Mouse (Mus musculus) intestine, postnatal 0 days (tissue): ENCODE data around the gene Nmb. TPM values are rescaled to one million over a fixed set of nuclear protein-coding genes. Genes with fewer than 3 reads are reported as not detected.

Source experiments
- ATAC-seq: fragments of 200-750 bp; cut with Nextera tagmentation; 2 replicates; pipeline ENCODE4 v1.8.0; 2017; ENCODE audit warnings: mild to moderate bottlenecking, moderate TSS enrichment, moderate library complexity
- H3K27ac ChIP-seq: fragments of 300-500 bp; sonication (generic); 2 replicates; pipeline ENCODE4 v1.5.1; 2014; ENCODE audit warnings: mild to moderate bottlenecking, low read depth, low read length, moderate library complexity
- H3K27me3 ChIP-seq: fragments of 300-500 bp; sonication (generic); replicated peaks from 2 replicates; pipeline ENCODE4 v1.6.1; 2014; ENCODE audit warnings: low read length, mixed read lengths; ENCODE audit not compliant: control insufficient read depth, insufficient read depth
- H3K36me3 ChIP-seq: fragments of 300-500 bp; sonication (generic); 2 replicates; pipeline ENCODE4 v1.6.1; 2014; ENCODE audit warnings: mild to moderate bottlenecking, moderate library complexity; ENCODE audit not compliant: control insufficient read depth, insufficient read depth
- H3K4me1 ChIP-seq: fragments of 300-500 bp; sonication (generic); replicated peaks from 2 replicates; pipeline ENCODE4 v1.6.1; 2014; ENCODE audit warnings: antibody characterized with exemption, low read length, mixed read lengths; ENCODE audit not compliant: control insufficient read depth, insufficient read depth
- H3K4me2 ChIP-seq: fragments of 300-500 bp; sonication (generic); replicated peaks from 2 replicates; pipeline ENCODE4 v1.6.1; 2014; ENCODE audit warnings: low read depth, mild to moderate bottlenecking, moderate library complexity
- H3K4me3 ChIP-seq: fragments of 300-500 bp; sonication (generic); 2 replicates; pipeline ENCODE4 v1.5.1; 2014; ENCODE audit warnings: low read depth, low read length
- H3K9ac ChIP-seq: fragments of 300-500 bp; sonication (generic); 2 replicates; pipeline ENCODE4 v1.6.1; 2014; ENCODE audit warnings: mild to moderate bottlenecking, low read depth, low read length
- H3K9me3 ChIP-seq: fragments of 300-500 bp; sonication (generic); 2 replicates; pipeline ENCODE4 v1.6.1; 2016; ENCODE audit warnings: mixed run types; ENCODE audit not compliant: control insufficient read depth
- CTCF ChIP-seq: sonication (generic); IDR thresholded peaks from 2 replicates; pipeline ENCODE4 v1.5.1; 2016; ENCODE audit warnings: low read depth, mild to moderate bottlenecking, control low read depth, antibody characterized with exemption, moderate library complexity
- WGBS: fragments of 180-500 bp; shearing (Covaris S2); extraction: QIAGEN DNeasy Blood & Tissue Kit; methylation state at CpG from one replicate; pipeline ENCODE4 v1.1.7; 2014; 5-methylcytosine and 5-hydroxymethylcytosine counted together
- polyA plus RNA-seq: library from polyadenylated mRNA; unstranded; fragments of >200 nt; fragmentation: Nextera tagmentation; extraction: Ambion mirVana; gene quantifications from 2 replicates; pipeline ENCODE4 v1.2.1, GENCODE M21; 2015

Gene Nmb
- polyA plus RNA-seq, 1 experiment from 2014 or later = 2.1 TPM

- no peak for TF ChIP-seq CTCF
- H3K4me3 ChIP-seq = peak within 1 kb of the TSS; percentile 76
- H3K27me3 ChIP-seq = no peaks in the 10 kb centered on the region
- WGBS = under 1% methylated on average over 36 of the region's 36 CpGs
- H3K4me2 ChIP-seq = peak within 1 kb of the TSS; percentile 80
- ATAC-seq = peak; percentile 92
- peak within 1 kb of the TSS; percentile 63 for H3K27ac ChIP-seq
- peaks cover 21% of the 10 kb centered on the region; the same call in 1 of the 2 replicates for H3K36me3 ChIP-seq
- peak within 1 kb of the TSS; percentile 65 for H3K9ac ChIP-seq
- no peaks in the 10 kb centered on the region for H3K9me3 ChIP-seq
- 0 out of 2 replicates have a peak, but pooled peaks cover 2% of the 10 kb centered on the region for H3K4me1 ChIP-seq
Observed at GRCm38 (mm10) chr7:80900944-80901501, 3.9 kb downstream of the Nmb start, which contains the start of gene Wdr73. Gene Wdr73, minus strand, starts transcription at chr7:80901269.

GRCm38 (mm10) chr7:80897721-80898120 is 7.2 kb downstream of the Nmb start:
- no peak for TF ChIP-seq CTCF
- Histone ChIP-seq H3K27ac (no peak overlapping the region), H3K4me2 (no peak overlapping the region), H3K27me3 (no peaks in the 10 kb centered on the region), H3K9ac (no peak overlapping the region), H3K9me3 (no peaks in the 10 kb centered on the region), H3K4me1 (no peaks in the 10 kb centered on the region), H3K36me3 (peaks cover 45% of the 10 kb centered on the region), H3K4me3 (no peak overlapping the region)
- ATAC-seq = no peak
- WGBS = 84% methylated on average over 4 of the region's 4 CpGs

DNA sequence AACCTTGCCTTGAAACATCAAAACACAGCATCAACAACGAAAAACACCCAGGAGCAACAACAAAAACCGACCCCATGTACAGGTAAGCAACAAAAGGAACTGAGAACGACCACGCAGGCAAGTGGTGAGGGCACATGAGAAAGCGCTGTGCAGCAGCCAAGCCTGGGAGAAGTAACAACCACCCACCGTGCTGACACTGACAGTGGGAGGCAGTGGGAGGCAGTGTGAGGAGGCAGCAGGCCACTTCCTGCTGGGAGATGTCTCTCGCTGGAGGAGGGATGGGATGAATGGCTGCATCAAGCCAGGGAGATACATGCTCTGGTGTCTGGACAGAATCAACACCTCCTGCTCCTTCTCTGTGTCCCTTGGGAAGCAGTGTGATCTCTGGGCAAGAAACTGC is 7.7 kb downstream of the Nmb start:
- no peak for ATAC-seq
- no peak overlapping the region for H3K9ac ChIP-seq
- no peak overlapping the region for H3K4me3 ChIP-seq
- H3K27ac ChIP-seq = no peak overlapping the region
- TF ChIP-seq CTCF = no peak
- H3K36me3 ChIP-seq = peaks cover 51% of the 10 kb centered on the region
- H3K4me2 ChIP-seq = no peak overlapping the region
- H3K9me3 ChIP-seq = no peaks in the 10 kb centered on the region
- WGBS = 91% methylated on average over 7 of the region's 7 CpGs
- H3K4me1 ChIP-seq = no peaks in the 10 kb centered on the region
- no peaks in the 10 kb centered on the region for H3K27me3 ChIP-seq

GRCm38 (mm10) chr7:80894815-80895519 is 9.9 kb downstream of the Nmb start:
- H3K4me1 ChIP-seq = no peaks in the 10 kb centered on the region
- no peaks in the 10 kb centered on the region for H3K9me3 ChIP-seq
- 93% methylated on average over 14 of the region's 14 CpGs for WGBS
- no peaks in the 10 kb centered on the region for H3K27me3 ChIP-seq
- no peak overlapping the region for H3K4me2 ChIP-seq
- ATAC-seq = no peak
- no peak overlapping the region for H3K4me3 ChIP-seq
- H3K9ac ChIP-seq = no peak overlapping the region
- peaks cover 65% of the 10 kb centered on the region for H3K36me3 ChIP-seq
- H3K27ac ChIP-seq = no peak overlapping the region
- no peak for TF ChIP-seq CTCF

- no peaks in the 10 kb centered on the region for H3K9me3 ChIP-seq
- no peak overlapping the region for H3K9ac ChIP-seq
- no peak for ATAC-seq
- TF ChIP-seq CTCF = no peak
- H3K4me1 ChIP-seq = no peaks in the 10 kb centered on the region
- H3K36me3 ChIP-seq = peaks cover 65% of the 10 kb centered on the region
- 85% methylated on average over 7 of the region's 7 CpGs for WGBS
- no peak overlapping the region for H3K4me3 ChIP-seq
- no peak overlapping the region for H3K27ac ChIP-seq
- no peaks in the 10 kb centered on the region for H3K27me3 ChIP-seq
- no peak overlapping the region for H3K4me2 ChIP-seq
Observed at GRCm38 (mm10) chr7:80894196-80894595, 10.7 kb downstream of the Nmb start.

DNA sequence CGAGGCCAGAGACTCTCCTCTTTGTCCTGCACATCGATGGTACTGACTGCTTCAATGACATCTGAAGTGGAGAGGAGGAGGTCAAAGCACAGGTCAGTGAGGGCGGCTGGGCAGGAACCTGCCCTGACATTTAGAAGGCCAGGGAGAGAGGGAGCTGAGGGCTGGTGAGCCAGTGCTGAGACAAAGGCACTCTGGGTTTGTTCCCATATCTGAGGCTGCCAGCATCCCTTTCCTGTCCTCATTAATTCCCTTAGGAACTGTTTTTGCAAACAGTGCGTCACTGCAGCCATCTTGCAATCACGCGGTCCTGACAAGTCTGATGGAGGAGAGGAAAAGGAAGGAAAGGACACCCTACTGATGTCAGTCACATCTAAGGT is 11.1 kb downstream of the Nmb start:
- H3K27me3 ChIP-seq = no peaks in the 10 kb centered on the region
- ATAC-seq = no peak
- no peaks in the 10 kb centered on the region for H3K9me3 ChIP-seq
- no peak for TF ChIP-seq CTCF
- no peak overlapping the region for H3K27ac ChIP-seq
- H3K4me1 ChIP-seq = no peaks in the 10 kb centered on the region
- peaks cover 65% of the 10 kb centered on the region for H3K36me3 ChIP-seq
- no peak overlapping the region for H3K4me2 ChIP-seq
- WGBS = 77% methylated on average over 6 of the region's 6 CpGs
- H3K4me3 ChIP-seq = no peak overlapping the region
- H3K9ac ChIP-seq = no peak overlapping the region
